Mouse (Mus musculus) cerebellum, adult 9-11 months (tissue): ENCODE results near the gene Eid3.
A peak's percentile ranks its signal among the peaks of the same experiment; 100 is the strongest.

Experiments
- DNase-seq: peaks from one replicate; pipeline ENCODE4 v3.0.0; 2022

The Eid3 gene

DNA sequence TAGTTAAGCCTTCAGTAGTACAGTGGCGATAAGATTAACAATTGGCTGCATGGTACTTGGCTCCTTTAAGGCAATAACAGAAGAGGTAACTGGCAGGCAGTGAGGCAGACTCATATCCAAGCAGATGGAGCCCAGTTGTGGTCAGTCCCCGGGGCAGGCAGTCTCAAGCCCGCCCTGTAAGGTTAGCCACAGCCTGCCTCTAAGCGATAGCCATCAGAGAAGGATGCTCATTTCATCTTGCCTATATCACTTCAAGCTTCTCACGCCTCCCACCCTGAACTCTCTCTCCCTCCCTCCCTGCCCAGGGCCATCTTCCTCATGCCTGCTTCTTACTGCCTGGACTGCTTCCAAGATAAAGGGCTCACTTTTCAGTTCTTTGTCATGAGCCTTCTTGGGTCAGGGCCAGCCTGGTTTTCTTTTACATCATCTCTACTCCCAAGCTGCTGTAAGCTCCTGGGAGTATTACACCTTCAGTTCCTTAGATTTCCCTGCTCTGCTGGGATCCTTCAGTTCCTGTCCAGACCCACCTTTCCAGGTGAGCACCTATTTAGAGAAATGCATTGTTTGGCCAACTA lies 3.2 kb upstream of the Eid3 start:
- peak; percentile 16 for DNase-seq

- DNase-seq = no peak
Measured at GRCm38 (mm10) chr10:82863827-82864226, 2.6 kb upstream of the Eid3 start.

GRCm38 (mm10) chr10:82866832-82867231 lies 406 bp downstream of the Eid3 start:
- no peak for DNase-seq

DNA sequence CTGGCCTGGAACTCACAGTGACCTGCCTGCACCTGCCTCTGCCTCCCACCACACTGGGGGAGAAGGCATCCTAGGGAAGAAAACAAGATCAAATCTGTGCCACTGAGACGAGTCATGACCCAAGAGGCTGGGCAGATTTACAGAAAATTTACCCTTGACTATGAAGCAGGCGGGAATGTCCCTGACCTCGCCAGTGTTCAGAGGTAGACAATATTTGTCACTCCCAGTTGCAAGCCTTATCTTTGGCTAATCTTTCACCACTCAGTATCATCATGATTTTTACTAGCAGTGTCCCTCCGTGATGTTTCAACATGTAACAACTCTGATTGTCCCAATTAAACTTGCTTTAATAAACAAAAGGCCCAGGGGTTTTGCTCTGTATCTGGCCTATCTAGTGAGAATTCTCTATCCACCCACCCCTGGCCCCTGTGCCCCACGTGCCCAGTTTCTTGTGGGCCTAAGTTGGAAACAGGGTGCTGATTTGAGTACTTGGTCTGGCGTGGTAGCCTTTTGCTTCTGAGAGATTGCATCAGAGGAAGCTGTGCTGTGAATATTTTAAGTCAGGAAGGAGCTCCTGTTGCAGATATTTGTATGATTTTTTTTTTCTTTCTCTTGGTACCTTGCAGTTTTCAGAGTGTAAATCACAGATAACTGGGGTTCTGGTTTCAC lies 2.1 kb downstream of the Eid3 start:
- no peak for DNase-seq

GRCm38 (mm10) chr10:82875446-82875845 lies 9.0 kb downstream of the Eid3 start:
- DNase-seq = no peak

DNA sequence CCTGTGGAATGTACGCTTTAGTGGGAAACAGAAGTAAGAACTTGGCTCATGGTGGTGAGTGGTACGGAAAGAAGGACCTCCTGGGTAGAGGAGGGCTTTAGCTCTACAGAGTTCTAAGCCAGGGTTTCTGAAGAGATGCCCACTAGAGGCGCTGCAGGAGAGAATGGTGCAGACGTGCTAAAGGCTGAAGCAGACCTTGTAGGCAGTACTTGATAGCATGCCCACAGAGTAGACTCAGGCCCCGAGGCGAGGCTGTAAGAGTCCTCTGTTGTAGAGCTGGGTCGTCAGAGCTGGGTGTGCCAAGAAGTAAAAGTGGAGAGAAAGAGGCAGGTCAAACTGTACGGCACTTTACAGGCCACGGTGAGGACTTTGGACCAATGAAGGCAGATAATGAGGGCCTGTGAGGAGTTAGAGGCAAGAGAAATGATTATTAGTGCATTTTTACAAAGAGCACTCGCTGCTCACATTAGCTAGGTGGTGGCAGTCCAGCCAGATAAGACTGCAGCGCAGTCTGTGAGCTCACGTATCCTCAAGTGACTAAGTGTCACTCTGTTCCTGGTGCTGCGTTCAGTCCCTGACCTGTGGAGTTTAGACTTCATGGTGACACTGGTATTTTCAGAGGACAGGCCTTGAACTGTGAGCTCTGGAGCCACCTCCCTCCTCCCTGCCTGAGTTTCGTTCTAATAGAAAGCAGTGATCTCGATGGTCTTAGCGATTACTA lies 9.8 kb downstream of the Eid3 start:
- DNase-seq = no peak

GRCm38 (mm10) chr10:82887354-82887753 lies 20.9 kb downstream of the Eid3 start:
- DNase-seq = no peak

DNA sequence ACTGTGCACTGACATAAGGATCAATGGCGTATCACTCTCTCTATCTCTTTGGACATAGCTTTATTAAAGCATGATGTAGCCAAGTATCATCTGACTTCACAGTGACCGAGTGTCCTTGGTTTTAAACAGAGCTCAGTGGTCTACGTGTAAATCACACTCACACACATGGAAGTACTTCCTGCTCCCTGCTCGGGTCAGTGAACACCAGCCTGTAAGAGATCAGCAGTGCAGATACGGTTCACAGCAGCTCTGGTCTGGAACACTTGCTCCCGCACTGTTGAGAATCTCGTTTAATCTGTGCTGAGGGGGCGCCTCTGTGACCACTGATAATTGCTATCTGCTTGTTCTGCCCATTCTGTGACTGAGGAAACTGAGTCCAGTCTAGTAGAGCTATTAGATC lies 22.1 kb downstream of the Eid3 start:
- DNase-seq = no peak

DNA sequence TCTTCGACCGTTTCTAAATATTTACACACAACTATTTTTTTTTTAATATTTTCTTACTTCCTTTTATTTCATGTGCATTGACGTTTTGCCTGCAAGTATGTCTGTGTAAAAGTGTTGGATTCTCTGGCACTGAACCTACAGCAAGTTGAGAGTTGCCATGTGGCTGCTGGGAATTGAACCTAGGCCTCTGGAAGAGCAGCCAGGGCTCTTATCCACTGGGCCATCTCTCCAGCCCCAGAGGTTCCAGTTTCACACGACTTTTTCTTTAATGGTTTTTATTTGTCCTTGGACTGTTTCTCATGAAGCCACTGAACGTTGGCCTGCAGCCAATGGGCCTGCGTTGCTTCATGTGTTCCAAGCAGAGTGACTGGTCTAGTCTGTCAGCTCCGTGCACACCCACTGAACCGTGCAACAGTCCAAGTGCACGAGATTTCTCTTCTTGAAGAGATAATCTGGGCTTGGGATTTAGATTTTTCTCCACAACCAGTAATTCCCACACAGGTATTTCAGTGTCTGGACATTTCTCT lies 23.1 kb downstream of the Eid3 start:
- no peak for DNase-seq

GRCm38 (mm10) chr10:82890936-82891335 lies 24.5 kb downstream of the Eid3 start:
- DNase-seq = no peak

DNA sequence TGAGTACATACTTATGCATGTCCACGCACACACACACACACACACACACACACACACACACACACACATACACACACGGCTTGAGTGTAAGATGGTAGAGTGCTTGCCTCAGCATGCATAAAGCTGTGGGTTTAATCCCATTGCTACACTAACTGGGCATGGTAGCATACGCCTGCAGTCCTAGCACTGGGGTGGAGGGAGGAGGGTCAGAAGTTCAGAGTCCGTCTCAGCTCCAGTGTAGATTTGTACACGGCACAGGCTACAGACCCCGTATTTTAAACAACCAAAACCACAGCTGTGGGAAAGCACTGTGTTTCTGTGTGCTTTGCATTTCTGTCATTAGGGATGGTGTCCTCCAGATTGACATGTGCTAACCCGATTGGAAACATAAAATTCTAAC lies 25.0 kb downstream of the Eid3 start:
- DNase-seq = no peak

GRCm38 (mm10) chr10:82892442-82893055 lies 26.1 kb downstream of the Eid3 start:
- DNase-seq = no peak

DNA sequence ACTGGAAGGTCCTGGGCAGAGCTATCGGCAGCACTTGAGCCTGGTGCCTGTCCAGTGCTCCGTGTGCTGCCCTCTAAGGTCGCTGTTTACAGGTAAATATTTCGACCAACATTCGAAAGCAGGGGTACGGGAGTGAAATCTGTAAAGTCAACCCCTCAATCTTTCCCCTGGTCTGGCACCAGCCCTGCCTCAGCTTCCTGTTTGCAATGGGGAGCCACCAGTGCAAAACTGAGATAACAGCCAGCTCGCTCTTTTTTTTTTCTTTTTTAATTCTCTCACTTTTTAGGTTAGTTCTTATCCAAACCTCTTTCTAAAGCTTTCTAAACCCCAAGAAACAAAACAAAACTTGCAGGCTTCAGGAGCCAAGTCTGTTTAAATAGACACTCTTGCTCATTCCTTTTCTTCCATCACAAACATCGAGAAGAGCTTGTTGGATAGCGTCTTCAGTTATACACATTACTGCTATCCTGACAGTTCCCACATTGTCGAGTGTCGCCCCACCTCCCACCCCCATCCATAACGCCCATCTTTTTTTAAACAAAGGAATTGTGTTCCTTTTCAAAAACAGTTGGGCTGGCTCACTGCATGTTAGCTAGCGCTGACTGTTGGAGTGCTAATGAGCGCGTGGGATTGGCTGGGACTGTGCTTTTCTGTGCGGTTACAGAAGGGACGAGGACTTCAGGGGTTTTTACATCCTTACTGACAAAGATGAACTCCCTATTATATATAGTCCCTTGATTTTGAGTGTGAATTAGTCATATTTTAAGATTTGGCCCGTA lies 27.6 kb downstream of the Eid3 start:
- DNase-seq = no peak

GRCm38 (mm10) chr10:82897936-82898335 lies 31.5 kb downstream of the Eid3 start:
- no peak for DNase-seq

- no peak for DNase-seq
Measured at GRCm38 (mm10) chr10:82898893-82899292, 32.5 kb downstream of the Eid3 start.

DNA sequence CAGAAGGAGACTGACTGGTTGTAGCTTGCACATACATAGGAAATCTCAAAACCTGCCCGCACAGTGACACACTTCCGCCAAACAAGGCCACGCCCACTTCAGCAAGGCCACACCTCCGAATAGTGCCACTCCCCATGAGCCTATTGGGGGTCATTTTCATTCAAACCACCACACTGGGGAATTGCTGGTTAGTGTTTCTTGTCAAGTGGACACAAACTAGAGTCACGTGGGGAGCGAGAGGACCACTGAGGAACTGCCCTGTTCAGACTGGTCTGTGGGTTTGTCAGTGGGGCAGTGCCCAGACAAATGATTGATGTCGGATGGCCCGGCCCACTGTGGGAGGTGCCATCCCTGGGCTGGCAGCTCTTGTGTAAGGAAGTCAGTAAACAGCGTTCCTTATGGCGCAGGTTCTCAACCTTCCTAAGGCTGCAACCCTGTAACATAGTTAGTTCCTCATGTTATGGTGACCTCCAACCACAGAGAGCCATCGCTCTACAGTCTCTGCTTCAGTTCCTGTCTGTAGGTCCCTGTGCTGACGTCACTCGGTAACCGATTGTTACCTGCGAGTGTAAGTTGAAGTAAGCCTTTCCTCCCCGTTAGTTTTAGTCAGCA lies 33.5 kb downstream of the Eid3 start:
- DNase-seq = no peak

GRCm38 (mm10) chr10:82900546-82900945 lies 34.1 kb downstream of the Eid3 start:
- no peak for DNase-seq

- peak; percentile 70 for DNase-seq
Measured at GRCm38 (mm10) chr10:82901436-82901835, 35.0 kb downstream of the Eid3 start.

GRCm38 (mm10) chr10:82908526-82908925 lies 42.1 kb downstream of the Eid3 start:
- DNase-seq = no peak

GRCm38 (mm10) chr10:82909382-82909781 lies 43.0 kb downstream of the Eid3 start:
- DNase-seq = peak; percentile 40

GRCm38 (mm10) chr10:82910198-82910597 lies 43.8 kb downstream of the Eid3 start:
- DNase-seq = no peak

DNA sequence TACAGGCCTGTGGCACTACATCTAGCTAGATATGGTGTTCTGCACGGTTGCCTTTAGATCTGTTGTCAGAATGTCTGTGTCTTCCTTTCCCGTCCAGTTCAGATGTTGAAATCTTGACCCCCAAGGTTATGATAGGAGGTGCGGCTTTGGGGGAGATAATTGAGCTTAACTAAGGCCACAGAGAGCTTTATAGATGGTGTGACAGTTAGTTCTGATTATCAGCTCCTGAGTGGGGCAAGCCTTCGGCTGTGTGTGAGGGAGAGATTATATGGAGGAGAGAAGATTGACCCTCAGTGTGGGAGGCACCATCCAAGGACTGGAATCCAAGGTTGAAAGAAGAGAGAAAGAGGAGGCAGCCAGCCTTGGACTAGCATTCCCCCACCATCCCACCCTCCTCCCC lies 46.8 kb downstream of the Eid3 start:
- no peak for DNase-seq
